Mouse (Mus musculus) E14TG2a.4 (cell line): ENCODE measurements at regions not wholly inside any gene's neighbourhood (a gene's known extent, or its start where the extent isn't known, plus 50 kb on each side); places are given as distances from the start of the nearest gene placed in this dataset.

ENCODE experiments used
- CTCF ChIP-seq: conservative IDR thresholded peaks from 2 replicates; pipeline ENCODE4 v1.5.1; 2014; ENCODE audit warnings: low read length
- POU5F1 ChIP-seq: IDR thresholded peaks from 2 replicates; pipeline ENCODE4 v1.6.1; 2014; ENCODE audit warnings: low read length, borderline replicate concordance

GRCm38 (mm10) chr6:94798545-94799211, 98.7 kb upstream of the Lrig1 start:
- TF ChIP-seq CTCF (no peak), POU5F1 (no peak)
